Mouse (Mus musculus) embryonic facial prominence, embryonic 14.5 days (tissue): ENCODE data around the gene H2-Ke6. TPM values are rescaled to one million over a fixed set of nuclear protein-coding genes. Genes with fewer than 3 reads are reported as not detected.
A peak's percentile ranks its signal among the peaks of the same experiment; 100 is the strongest.

Source experiments
- ATAC-seq: fragments of 200-750 bp; cut with Nextera tagmentation; 2 replicates; pipeline ENCODE4 v1.8.0; 2017; ENCODE audit warnings: low read depth, moderate number of reproducible peaks, moderate TSS enrichment
- DNase-seq: peaks from one replicate; pipeline ENCODE4 v3.0.0-alpha.2; 2015; ENCODE audit warnings: low spot score
- H3K27ac ChIP-seq: fragments of 300-500 bp; sonication (generic); replicated peaks from 2 replicates; pipeline ENCODE4 v1.5.1; 2014; ENCODE audit warnings: low read depth, mild to moderate bottlenecking, low read length, moderate library complexity
- H3K27me3 ChIP-seq: fragments of 300-500 bp; sonication (generic); replicated peaks from 2 replicates; pipeline ENCODE4 v1.6.1; 2014; ENCODE audit warnings: low read length; ENCODE audit not compliant: control insufficient read depth, insufficient read depth
- H3K36me3 ChIP-seq: fragments of 300-500 bp; sonication (generic); 2 replicates; pipeline ENCODE4 v1.6.1; 2014; ENCODE audit warnings: low read length, mixed read lengths; ENCODE audit not compliant: control insufficient read depth, insufficient read depth
- H3K4me1 ChIP-seq: fragments of 300-500 bp; sonication (generic); 2 replicates; pipeline ENCODE4 v1.6.1; 2014; ENCODE audit warnings: antibody characterized with exemption, low read length; ENCODE audit not compliant: control insufficient read depth, insufficient read depth
- H3K4me2 ChIP-seq: fragments of 300-500 bp; sonication (generic); 2 replicates; pipeline ENCODE4 v1.6.1; 2014; ENCODE audit warnings: low read depth, mild to moderate bottlenecking, low read length, moderate library complexity, mixed read lengths
- H3K4me3 ChIP-seq: fragments of 300-500 bp; sonication (generic); 2 replicates; pipeline ENCODE4 v1.5.1; 2014; ENCODE audit warnings: low read depth, mild to moderate bottlenecking, low read length
- H3K9ac ChIP-seq: fragments of 300-500 bp; sonication (generic); 2 replicates; pipeline ENCODE4 v1.6.1; 2014; ENCODE audit warnings: low read depth, mild to moderate bottlenecking, low read length, moderate library complexity, mixed read lengths
- H3K9me3 ChIP-seq: fragments of 300-500 bp; sonication (generic); 2 replicates; pipeline ENCODE4 v1.6.1; 2016; ENCODE audit warnings: low read length; ENCODE audit not compliant: control insufficient read depth
- WGBS: fragments of 180-500 bp; shearing (Covaris S2); extraction: QIAGEN DNeasy Blood & Tissue Kit; methylation state at CpG from one replicate; pipeline ENCODE4 v1.1.7; 2014; 5-methylcytosine and 5-hydroxymethylcytosine counted together
- microRNA counts: library from miRNA; unstranded; fragments of <30 nt; microRNA quantifications from one replicate; lab custom pipeline; 2017
- microRNA-seq: library from miRNA; unstranded; fragments of <30 nt; microRNA quantifications from one replicate; pipeline ENCODE4, GENCODE M21; 2016; ENCODE audit warnings: borderline number of aligned reads
- polyA plus RNA-seq: library from polyadenylated mRNA; unstranded; fragments of >200 nt; fragmentation: Nextera tagmentation; extraction: Ambion mirVana; gene quantifications from 2 replicates; pipeline ENCODE4 v1.2.1, GENCODE M21; 2014

The H2-Ke6 gene
- polyA plus RNA-seq, 1 experiment from 2014 or later: 46.1 TPM

GRCm38 (mm10) chr17:33979512-33980050, 48.3 kb downstream of the H2-Ke6 start:
- no peaks in the 10 kb centered on the region for H3K9me3 ChIP-seq
- H3K36me3 ChIP-seq: no peaks in the 10 kb centered on the region
- peaks cover 50% of the 10 kb centered on the region for H3K27me3 ChIP-seq
- no peak overlapping the region for H3K27ac ChIP-seq
- ATAC-seq: no peak
- DNase-seq: no peak
- H3K4me2 ChIP-seq: no peak overlapping the region
- no peak overlapping the region for H3K4me3 ChIP-seq
- H3K4me1 ChIP-seq: peaks cover 6% of the 10 kb centered on the region
- WGBS: 71% methylated on average over 6 of the region's 6 CpGs
- H3K9ac ChIP-seq: no peak overlapping the region

GRCm38 (mm10) chr17:33978631-33979031, 49.2 kb downstream of the H2-Ke6 start:
- ATAC-seq: no peak

DNA sequence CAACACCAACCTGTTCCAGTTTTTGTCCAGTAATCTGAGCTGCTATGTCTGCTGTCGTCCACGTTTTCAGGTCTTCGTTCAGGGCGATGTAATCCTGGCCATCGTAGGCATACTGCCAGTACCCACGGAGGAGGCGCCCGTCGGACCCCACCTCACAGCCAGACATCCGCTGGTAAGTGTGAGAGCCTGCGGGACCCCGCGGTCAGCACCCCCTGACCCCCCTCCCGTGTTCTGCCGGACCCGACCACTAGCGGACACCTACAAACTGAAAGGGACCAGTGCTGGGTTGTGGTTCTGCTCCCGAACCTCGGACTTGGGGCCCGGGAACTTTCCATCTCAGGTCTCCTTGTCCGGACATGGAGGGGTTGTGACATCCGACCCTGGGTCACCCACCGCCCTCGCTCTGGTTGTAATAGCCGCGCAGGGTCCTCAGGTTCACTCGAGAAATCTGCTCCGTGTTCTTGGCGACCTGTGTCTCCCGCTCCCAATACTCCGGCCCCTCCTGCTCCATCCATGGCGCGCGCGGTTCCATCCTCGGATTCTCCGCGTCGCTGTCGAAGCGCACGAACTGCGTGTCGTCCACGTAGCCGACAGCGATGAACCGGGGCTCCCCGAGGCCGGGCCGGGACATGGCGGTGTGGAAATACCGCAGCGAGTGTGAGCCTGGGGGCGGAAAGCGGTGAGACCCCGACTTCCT, 49.9 kb downstream of the H2-Ke6 start:
- H3K9me3 ChIP-seq: no peaks in the 10 kb centered on the region
- no peak for ATAC-seq
- WGBS: 3% methylated on average over 54 of the region's 57 CpGs
- H3K4me3 ChIP-seq: peak overlapping the region; percentile 33
- H3K27ac ChIP-seq: no peak overlapping the region
- DNase-seq: no peak
- H3K27me3 ChIP-seq: peaks cover 50% of the 10 kb centered on the region
- H3K36me3 ChIP-seq: no peaks in the 10 kb centered on the region
- H3K4me1 ChIP-seq: peaks cover 6% of the 10 kb centered on the region
- H3K4me2 ChIP-seq: peak overlapping the region; percentile 54
- H3K9ac ChIP-seq: peak overlapping the region; percentile 41

More at GRCm38 (mm10) chr17:33978631-33979031, 49.2 kb downstream of the H2-Ke6 start:
- Histone ChIP-seq H3K9me3 (no peaks in the 10 kb centered on the region), H3K27ac (no peak overlapping the region), H3K36me3 (no peaks in the 10 kb centered on the region), H3K27me3 (peaks cover 50% of the 10 kb centered on the region), H3K9ac (peak overlapping the region; percentile 41), H3K4me1 (peaks cover 6% of the 10 kb centered on the region), H3K4me3 (peak overlapping the region; percentile 33), H3K4me2 (peak overlapping the region; percentile 54)
- DNase-seq: peak; percentile 44
- WGBS: 0% methylated on average over 11 of the region's 17 CpGs

MicroRNAs within 50 kb of the gene (microRNA counts, 519-probe panel; counts per million panel counts)
- microRNA mmu-miR-219 (lab: Ali Mortazavi, UCI): 19.3 counts per million

Small RNA genes within 50 kb of the gene (microRNA-seq; reads per million reads assigned to microRNA genes)
- gene Mir219a-1 (not detected), gene Mir219c (not detected)

Other genes starting within 250 kb of the H2-Ke6 start
- 35.7 and 52.1 TPM in 2 replicates for gene Angptl4, start 246.2 kb downstream of the H2-Ke6 start, polyA plus RNA-seq
- gene Kank3, start 217.5 kb downstream of the H2-Ke6 start, polyA plus RNA-seq: 38.7 and 39.4 TPM in 2 replicates
- 1,198 and 1,307 TPM in 2 replicates for gene Rps28, start 203.5 kb downstream of the H2-Ke6 start, polyA plus RNA-seq
- gene Ndufa7, start 203.5 kb downstream of the H2-Ke6 start, polyA plus RNA-seq: 479 and 488 TPM in 2 replicates
- gene Cd320, start 185.0 kb downstream of the H2-Ke6 start, polyA plus RNA-seq: 60.5 and 62.3 TPM in 2 replicates
- not detected in 2 replicates for gene Gm7029, start 154.2 kb downstream of the H2-Ke6 start, polyA plus RNA-seq
- 5.9 and 7.0 TPM in 2 replicates for gene Kifc1, start 137.4 kb downstream of the H2-Ke6 start, polyA plus RNA-seq
- gene Platr17, start 122.9 kb downstream of the H2-Ke6 start, polyA plus RNA-seq: not detected in 2 replicates
- gene Daxx, start 118.6 kb downstream of the H2-Ke6 start, polyA plus RNA-seq: 34.8 and 38.2 TPM in 2 replicates
- 31.9 and 32.0 TPM in 2 replicates for gene Tapbp, start 112.2 kb downstream of the H2-Ke6 start, polyA plus RNA-seq
- gene Zbtb22, start 112.2 kb downstream of the H2-Ke6 start, polyA plus RNA-seq: 8.9 and 11.6 TPM in 2 replicates
- gene Rgl2, start 98.5 kb downstream of the H2-Ke6 start, polyA plus RNA-seq: 34.5 and 43.4 TPM in 2 replicates
- 122 and 124 TPM in 2 replicates for gene Pfdn6, start 87.7 kb downstream of the H2-Ke6 start, polyA plus RNA-seq
- 15.4 and 20.2 TPM in 2 replicates for gene Wdr46, start 87.4 kb downstream of the H2-Ke6 start, polyA plus RNA-seq
- 4.4 and 5.7 TPM in 2 replicates for gene B3galt4, start 76.6 kb downstream of the H2-Ke6 start, polyA plus RNA-seq
- gene Vps52, start 72.2 kb downstream of the H2-Ke6 start, polyA plus RNA-seq: 38.6 and 41.6 TPM in 2 replicates
- gene Rps18, start 72.1 kb downstream of the H2-Ke6 start, polyA plus RNA-seq: 2,078 and 2,095 TPM in 2 replicates
- gene H2-K1, start 27.7 kb downstream of the H2-Ke6 start, polyA plus RNA-seq: 20.8 and 30.8 TPM in 2 replicates
- 6.0 and 7.2 TPM in 2 replicates for gene Ring1, start 3.4 kb downstream of the H2-Ke6 start, polyA plus RNA-seq
- gene Slc39a7, start 3.6 kb upstream of the H2-Ke6 start, polyA plus RNA-seq: 118 and 125 TPM in 2 replicates
- gene Rxrb, start 3.8 kb upstream of the H2-Ke6 start, polyA plus RNA-seq: 26.0 and 29.2 TPM in 2 replicates
- 53.9 and 64.3 TPM in 2 replicates for gene Col11a2, start 11.4 kb upstream of the H2-Ke6 start, polyA plus RNA-seq
- 0.36 and 0.76 TPM in 2 replicates for gene H2-Oa, start 64.3 kb upstream of the H2-Ke6 start, polyA plus RNA-seq
- gene H2-DMa, start 91.5 kb upstream of the H2-Ke6 start, polyA plus RNA-seq: 13.6 and 14.9 TPM in 2 replicates
- gene Brd2, start 94.6 kb upstream of the H2-Ke6 start, polyA plus RNA-seq: 103 and 105 TPM in 2 replicates
- gene H2-DMb2, start 115.2 kb upstream of the H2-Ke6 start, polyA plus RNA-seq: 0.22 and 0.39 TPM in 2 replicates
- gene H2-DMb1, start 125.0 kb upstream of the H2-Ke6 start, polyA plus RNA-seq: 2.8 and 4.3 TPM in 2 replicates
- gene Tap1, start 159.5 kb upstream of the H2-Ke6 start, polyA plus RNA-seq: 5.1 and 7.4 TPM in 2 replicates
- 2.8 and 3.8 TPM in 2 replicates for gene Psmb9, start 159.7 kb upstream of the H2-Ke6 start, polyA plus RNA-seq
- gene Psmb8, start 169.7 kb upstream of the H2-Ke6 start, polyA plus RNA-seq: 10.0 and 12.1 TPM in 2 replicates
- gene Tap2, start 175.5 kb upstream of the H2-Ke6 start, polyA plus RNA-seq: 3.3 and 4.1 TPM in 2 replicates
- 0.24 TPM in 1 of 2 replicates, not detected in the other for gene H2-Ob, start 210.8 kb upstream of the H2-Ke6 start, polyA plus RNA-seq
- 9.4 and 10.1 TPM in 2 replicates for gene H2-Ab1, start 229.6 kb upstream of the H2-Ke6 start, polyA plus RNA-seq